Mouse (Mus musculus): ENCODE data around the gene Lingo3.
A peak's percentile ranks its signal among the peaks of the same experiment; 100 is the strongest.
"Not testable (repeated sequence)": the region's sequence is repeated elsewhere in the genome, so short reads cannot be mapped to it uniquely, and the experiment has no call there.

Gene Lingo3

GRCm38 (mm10) chr10:80843087-80843930 lies 530 bp downstream of the Lingo3 start:
- no peak for DNase-seq (ENCODE audit: low spot score)

- DNase-seq (ENCODE audit: low spot score), result no peak
Observed at GRCm38 (mm10) chr10:80842334-80842733, 1.5 kb downstream of the Lingo3 start.

- DNase-seq (ENCODE audit: low spot score), result no peak
Observed at GRCm38 (mm10) chr10:80841685-80842084, 2.2 kb downstream of the Lingo3 start.

GRCm38 (mm10) chr10:80839848-80840247 lies 4.0 kb downstream of the Lingo3 start:
- DNase-seq (ENCODE audit: low spot score), result no peak

- DNase-seq (ENCODE audit: low spot score), result no peak
Observed at GRCm38 (mm10) chr10:80838346-80838912, 5.4 kb downstream of the Lingo3 start.

- no peak for DNase-seq (ENCODE audit: low spot score)
Observed at GRCm38 (mm10) chr10:80837827-80838226, 6.0 kb downstream of the Lingo3 start.

GRCm38 (mm10) chr10:80836949-80837379 lies 6.9 kb downstream of the Lingo3 start:
- DNase-seq (ENCODE audit: low spot score), result no peak

- DNase-seq (ENCODE audit: low spot score), result no peak
Observed at GRCm38 (mm10) chr10:80835617-80836016, 8.2 kb downstream of the Lingo3 start.

GRCm38 (mm10) chr10:80832818-80833217 lies 11.0 kb downstream of the Lingo3 start:
- DNase-seq (ENCODE audit: low spot score), result no peak

- DNase-seq (ENCODE audit: low spot score), result no peak
Observed at GRCm38 (mm10) chr10:80831136-80831535, 12.7 kb downstream of the Lingo3 start.

GRCm38 (mm10) chr10:80829359-80830278 lies 14.2 kb downstream of the Lingo3 start:
- no peak for DNase-seq (ENCODE audit: low spot score)

- not testable (repeated sequence) for DNase-seq (ENCODE audit: low spot score)
Observed at GRCm38 (mm10) chr10:80828587-80828986, 15.3 kb downstream of the Lingo3 start.

GRCm38 (mm10) chr10:80827870-80828420 lies 15.9 kb downstream of the Lingo3 start:
- DNase-seq (ENCODE audit: low spot score), result no peak

GRCm38 (mm10) chr10:80827063-80827869 lies 16.6 kb downstream of the Lingo3 start:
- no peak for DNase-seq (ENCODE audit: low spot score)

GRCm38 (mm10) chr10:80826151-80827062 lies 17.4 kb downstream of the Lingo3 start, which contains the start of gene Oaz1:
TSS of gene Oaz1 (plus strand) at chr10:80826656.
- peak; percentile 98 for DNase-seq (ENCODE audit: low spot score)

GRCm38 (mm10) chr10:80824827-80825226 lies 19.0 kb downstream of the Lingo3 start:
- DNase-seq (ENCODE audit: low spot score), result no peak

- DNase-seq (ENCODE audit: low spot score), result no peak
Observed at GRCm38 (mm10) chr10:80823847-80824643, 19.8 kb downstream of the Lingo3 start.

GRCm38 (mm10) chr10:80823316-80823715 lies 20.5 kb downstream of the Lingo3 start:
- no peak for DNase-seq (ENCODE audit: low spot score)

GRCm38 (mm10) chr10:80822528-80822927 lies 21.3 kb downstream of the Lingo3 start:
- no peak for DNase-seq (ENCODE audit: low spot score)

Measured in urinary bladder, postnatal 25 days (tissue).